Mouse (Mus musculus) hindlimb bud, embryonic 11.5 days (tissue): Measurements from ENCODE around the gene Hdac10.

Experiments
- DNase-seq: peaks from one replicate; pipeline ENCODE4 v3.0.0-alpha.2; 2012; ENCODE audit warnings: low read depth, low spot score; ENCODE audit errors: extremely low spot score

The Hdac10 gene

DNA sequence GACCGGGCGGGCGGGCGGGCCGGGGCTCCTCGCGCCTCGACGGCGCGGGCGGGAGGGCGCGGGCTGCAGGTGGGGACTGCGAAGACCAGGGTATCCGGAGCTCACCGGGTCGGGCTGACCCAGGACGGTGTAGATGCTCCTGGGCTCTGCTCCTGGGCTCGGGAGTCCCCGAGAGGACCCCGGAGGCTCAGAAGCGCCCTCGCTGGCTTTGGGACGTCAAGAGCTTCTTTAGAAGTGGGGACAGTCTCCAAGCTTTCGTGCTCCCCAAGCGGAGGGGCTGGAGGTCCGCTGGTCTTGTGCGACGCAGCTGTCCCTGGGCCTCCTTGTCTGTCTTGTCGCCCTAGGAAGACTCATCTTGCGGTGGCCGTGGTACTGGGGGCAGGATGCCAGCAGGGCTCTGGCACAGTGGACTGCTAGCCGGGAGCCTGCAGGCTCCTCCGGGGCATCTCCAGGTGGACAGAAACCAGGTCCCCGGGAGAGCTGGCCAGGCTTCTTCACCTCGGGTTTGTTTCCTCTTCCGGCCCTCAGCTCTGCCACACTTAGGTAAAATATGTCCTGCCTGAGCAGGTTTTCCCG lies 52.3 kb downstream of the Hdac10 start:
- no peak for DNase-seq

- no peak for DNase-seq
These were observed 52.9 kb downstream of the Hdac10 start for GRCm38 (mm10) chr15:89075478-89076147.

DNA sequence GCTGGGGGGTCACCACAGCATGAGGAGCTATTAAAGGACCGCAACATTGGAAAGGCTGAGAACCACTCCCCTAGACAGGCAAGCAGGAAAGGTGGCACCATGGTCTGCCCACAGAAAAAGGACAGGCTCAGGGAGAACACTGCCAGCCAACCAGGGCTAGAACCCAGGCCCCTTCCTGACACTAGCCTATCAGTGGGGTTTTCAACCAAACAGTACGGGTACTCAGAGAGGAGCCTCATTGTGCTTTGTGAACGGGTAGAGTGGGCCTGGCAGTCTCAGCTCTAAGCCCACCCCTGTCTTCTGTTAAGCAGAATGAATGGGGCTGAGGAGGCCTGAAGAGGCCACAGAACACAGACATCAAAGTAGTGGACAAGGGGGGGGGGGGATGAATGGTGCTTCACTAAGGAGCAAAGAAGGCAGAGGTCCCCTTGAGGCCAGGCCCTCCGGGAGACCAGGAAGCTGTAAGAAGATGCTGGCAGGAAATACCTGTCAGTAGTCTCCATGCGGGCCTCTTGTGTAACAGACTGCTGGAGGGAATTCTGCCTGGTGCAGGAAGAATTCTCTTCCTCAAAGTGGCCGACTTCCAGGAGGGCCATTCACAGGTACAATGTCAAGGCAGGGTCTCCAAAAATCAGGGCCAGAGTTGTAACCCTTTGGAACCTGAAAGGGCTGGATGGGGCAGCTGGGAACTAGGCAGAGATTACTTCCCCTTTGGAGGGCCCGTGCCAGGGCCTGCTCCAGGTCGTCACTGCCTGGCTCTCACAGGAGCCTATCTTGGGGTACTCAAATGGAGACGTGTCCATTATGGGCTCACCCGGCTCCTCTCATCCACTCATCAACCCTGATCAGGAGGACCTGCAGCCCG lies 53.7 kb downstream of the Hdac10 start, which contains the start of gene Trabd:
Gene Trabd, plus strand, starts transcription at position 512 of the 865 bp plus-strand sequence.
- no peak for DNase-seq

DNA sequence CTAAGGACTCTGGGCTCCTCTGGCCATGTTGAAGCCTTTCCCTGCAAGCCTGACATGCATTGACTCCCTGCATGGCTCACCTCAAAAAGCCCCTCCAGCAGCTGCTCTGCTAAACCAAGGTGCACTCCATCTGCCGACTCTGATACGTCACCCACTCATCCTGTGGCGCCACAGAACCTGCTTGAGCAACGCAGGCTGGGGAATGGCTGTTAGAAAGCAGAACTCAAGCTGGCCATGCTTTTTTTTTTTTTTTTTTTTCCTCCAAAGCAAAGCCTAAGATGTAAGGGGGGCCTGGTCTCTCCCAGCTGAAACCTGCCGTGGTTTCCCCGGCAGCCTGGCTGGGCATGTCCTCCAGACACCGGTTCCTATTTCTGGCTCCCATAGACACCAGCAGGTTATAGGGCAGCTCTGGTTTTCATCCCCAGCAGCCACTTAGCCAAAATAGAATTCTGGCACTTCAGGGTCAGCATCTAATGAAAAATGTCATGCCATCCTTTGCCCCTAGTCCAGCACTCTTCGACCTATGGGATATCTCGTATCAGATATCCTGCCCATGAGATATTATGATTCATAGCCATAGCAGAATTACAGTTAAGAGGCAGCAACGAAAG lies 54.4 kb downstream of the Hdac10 start:
- DNase-seq, result no peak
